Mouse (Mus musculus) MEL-GATA-1-ER (cell line): ENCODE measurements around the gene Tlr2.

ENCODE experiments used
- DNase-seq: peaks from one replicate; pipeline ENCODE4 v3.0.0-alpha.2; 2012; ENCODE audit warnings: low read depth; ENCODE audit errors: extremely low read depth

Tlr2 gene

GRCm38 (mm10) chr3:83828145-83828611 is 13.4 kb downstream of the Tlr2 start:
- no peak for DNase-seq

- DNase-seq = no peak
These were observed 13.9 kb downstream of the Tlr2 start for GRCm38 (mm10) chr3:83827684-83828083.

GRCm38 (mm10) chr3:83823774-83824173 is 17.8 kb downstream of the Tlr2 start:
- no peak for DNase-seq

- DNase-seq = no peak
These were observed 25.1 kb downstream of the Tlr2 start for GRCm38 (mm10) chr3:83816372-83816925.

- no peak for DNase-seq
These were observed 28.7 kb downstream of the Tlr2 start for GRCm38 (mm10) chr3:83812863-83813262.

GRCm38 (mm10) chr3:83811987-83812386 is 29.6 kb downstream of the Tlr2 start:
- no peak for DNase-seq

- DNase-seq = no peak
These were observed 33.1 kb downstream of the Tlr2 start for GRCm38 (mm10) chr3:83808483-83808882.

- DNase-seq = no peak
These were observed 39.9 kb downstream of the Tlr2 start for GRCm38 (mm10) chr3:83801649-83802155.

GRCm38 (mm10) chr3:83799486-83799885 is 42.1 kb downstream of the Tlr2 start:
- no peak for DNase-seq

- peak; percentile 50 for DNase-seq
These were observed 43.7 kb downstream of the Tlr2 start for GRCm38 (mm10) chr3:83797828-83798227.

GRCm38 (mm10) chr3:83797098-83797497 is 44.5 kb downstream of the Tlr2 start:
- DNase-seq = no peak

- DNase-seq = no peak
These were observed 50.1 kb downstream of the Tlr2 start for GRCm38 (mm10) chr3:83791444-83791843.

GRCm38 (mm10) chr3:83789651-83790451 is 51.7 kb downstream of the Tlr2 start:
- no peak for DNase-seq

- no peak for DNase-seq
These were observed 53.7 kb downstream of the Tlr2 start for GRCm38 (mm10) chr3:83787776-83788305.

GRCm38 (mm10) chr3:83787086-83787485 is 54.5 kb downstream of the Tlr2 start:
- no peak for DNase-seq
